Mouse (Mus musculus): Measurements from ENCODE around the gene Rfx1. TPM values are rescaled to one million over a fixed set of nuclear protein-coding genes. Genes with fewer than 3 reads are reported as not detected.

Gene Rfx1
- 9.8 and 10.0 TPM in 2 replicates for polyA plus RNA-seq (2015; fragmentation: Nextera tagmentation; extraction: Ambion mirVana)

GRCm38 (mm10) chr8:84066291-84066930 is at the start of gene Rfx1:
Gene Rfx1 (plus strand): TSS chr8:84066834.
- H3K9me3 ChIP-seq = no peaks in the 10 kb centered on the region
- H3K4me3 ChIP-seq (replicated peaks) = peak within 1 kb of the TSS; percentile 85
- peaks cover 38% of the 10 kb centered on the region for H3K4me1 ChIP-seq (replicated peaks)
- peak within 1 kb of the TSS; percentile 84 for H3K9ac ChIP-seq (replicated peaks)
- H3K27me3 ChIP-seq = no peaks in the 10 kb centered on the region
- peak within 1 kb of the TSS; percentile 84 for H3K4me2 ChIP-seq (replicated peaks)
- H3K36me3 ChIP-seq = no peaks in the 10 kb centered on the region
- peak; percentile 98 for ATAC-seq
- under 1% methylated on average over 51 of the region's 51 CpGs for WGBS
- peak within 1 kb of the TSS; percentile 96 for H3K27ac ChIP-seq

- no peaks in the 10 kb centered on the region for H3K9me3 ChIP-seq
- no peak overlapping the region for H3K4me3 ChIP-seq (replicated peaks)
- WGBS = 88% methylated on average over 9 of the region's 9 CpGs
- H3K36me3 ChIP-seq = no peaks in the 10 kb centered on the region
- H3K27ac ChIP-seq = no peak overlapping the region
- H3K4me2 ChIP-seq (replicated peaks) = no peak overlapping the region
- 0 out of 2 replicates have a peak, but pooled peaks cover 6% of the 10 kb centered on the region for H3K4me1 ChIP-seq (replicated peaks)
- H3K9ac ChIP-seq (replicated peaks) = no peak overlapping the region
- ATAC-seq = no peak
- H3K27me3 ChIP-seq = peaks cover 34% of the 10 kb centered on the region
These were observed 46.9 kb upstream of the Rfx1 start for GRCm38 (mm10) chr8:84019738-84020137.

GRCm38 (mm10) chr8:84021096-84021495 is 45.5 kb upstream of the Rfx1 start, which contains the start of gene Palm3:
Gene Palm3 (plus strand): TSS chr8:84021471.
- Histone ChIP-seq H3K4me3 (replicated peaks) (no peak within 1 kb of the TSS), H3K36me3 (no peaks in the 10 kb centered on the region), H3K9ac (replicated peaks) (no peak within 1 kb of the TSS), H3K27me3 (peaks cover 39% of the 10 kb centered on the region), H3K4me1 (replicated peaks) (peaks cover 13% of the 10 kb centered on the region), H3K27ac (no peak within 1 kb of the TSS), H3K4me2 (replicated peaks) (no peak within 1 kb of the TSS), H3K9me3 (no peaks in the 10 kb centered on the region)
- 5% methylated on average over 17 of the region's 18 CpGs for WGBS
- ATAC-seq = no peak

GRCm38 (mm10) chr8:84021569-84021968 is 45.1 kb upstream of the Rfx1 start:
- H3K4me2 ChIP-seq (replicated peaks) = no peak overlapping the region
- no peak overlapping the region for H3K9ac ChIP-seq (replicated peaks)
- no peaks in the 10 kb centered on the region for H3K9me3 ChIP-seq
- no peak overlapping the region for H3K27ac ChIP-seq
- WGBS = 35% methylated on average over 12 of the region's 12 CpGs
- H3K4me1 ChIP-seq (replicated peaks) = peaks cover 18% of the 10 kb centered on the region
- H3K36me3 ChIP-seq = no peaks in the 10 kb centered on the region
- ATAC-seq = no peak
- H3K27me3 ChIP-seq = peaks cover 44% of the 10 kb centered on the region
- no peak overlapping the region for H3K4me3 ChIP-seq (replicated peaks)

GRCm38 (mm10) chr8:84023085-84023484 is 43.5 kb upstream of the Rfx1 start:
- Histone ChIP-seq H3K4me1 (replicated peaks) (peaks cover 18% of the 10 kb centered on the region), H3K27ac (no peak overlapping the region), H3K4me2 (replicated peaks) (no peak overlapping the region), H3K36me3 (no peaks in the 10 kb centered on the region), H3K9me3 (no peaks in the 10 kb centered on the region), H3K4me3 (replicated peaks) (no peak overlapping the region), H3K27me3 (peaks cover 58% of the 10 kb centered on the region), H3K9ac (replicated peaks) (no peak overlapping the region)
- 61% methylated on average over 5 of the region's 5 CpGs for WGBS
- ATAC-seq = no peak

- 83% methylated on average over 1 of the region's 1 CpGs for WGBS
- ATAC-seq = no peak
- peaks cover 63% of the 10 kb centered on the region for H3K27me3 ChIP-seq
- no peaks in the 10 kb centered on the region for H3K36me3 ChIP-seq
- H3K9me3 ChIP-seq = no peaks in the 10 kb centered on the region
- H3K4me2 ChIP-seq (replicated peaks) = no peak overlapping the region
- H3K9ac ChIP-seq (replicated peaks) = no peak overlapping the region
- H3K4me1 ChIP-seq (replicated peaks) = peaks cover 18% of the 10 kb centered on the region
- H3K27ac ChIP-seq = no peak overlapping the region
- no peak overlapping the region for H3K4me3 ChIP-seq (replicated peaks)
These were observed 43.0 kb upstream of the Rfx1 start for GRCm38 (mm10) chr8:84023631-84024030.

GRCm38 (mm10) chr8:84024171-84024570 is 42.5 kb upstream of the Rfx1 start:
- Histone ChIP-seq H3K27ac (no peak overlapping the region), H3K36me3 (no peaks in the 10 kb centered on the region), H3K4me1 (replicated peaks) (peaks cover 18% of the 10 kb centered on the region), H3K27me3 (peaks cover 64% of the 10 kb centered on the region), H3K4me3 (replicated peaks) (no peak overlapping the region), H3K9ac (replicated peaks) (no peak overlapping the region), H3K9me3 (no peaks in the 10 kb centered on the region), H3K4me2 (replicated peaks) (no peak overlapping the region)
- ATAC-seq = no peak
- 16% methylated on average over 10 of the region's 10 CpGs for WGBS

GRCm38 (mm10) chr8:84025863-84026262 is 40.8 kb upstream of the Rfx1 start:
- ATAC-seq = peak; percentile 81
- Histone ChIP-seq H3K36me3 (no peaks in the 10 kb centered on the region), H3K27me3 (peaks cover 57% of the 10 kb centered on the region), H3K4me1 (replicated peaks) (peaks cover 18% of the 10 kb centered on the region), H3K4me2 (replicated peaks) (peak overlapping the region; percentile 89), H3K9ac (replicated peaks) (peak overlapping the region; percentile 65), H3K9me3 (no peaks in the 10 kb centered on the region), H3K27ac (no peak overlapping the region), H3K4me3 (replicated peaks) (peak overlapping the region; percentile 50)
- under 1% methylated on average over 41 of the region's 41 CpGs for WGBS

- Histone ChIP-seq H3K27me3 (peaks cover 48% of the 10 kb centered on the region), H3K4me2 (replicated peaks) (no peak overlapping the region), H3K9me3 (no peaks in the 10 kb centered on the region), H3K9ac (replicated peaks) (no peak overlapping the region), H3K4me3 (replicated peaks) (no peak overlapping the region), H3K4me1 (replicated peaks) (peaks cover 12% of the 10 kb centered on the region), H3K36me3 (no peaks in the 10 kb centered on the region), H3K27ac (no peak overlapping the region)
- 9% methylated on average over 10 of the region's 10 CpGs for WGBS
- ATAC-seq = no peak
These were observed 39.2 kb upstream of the Rfx1 start for GRCm38 (mm10) chr8:84027449-84027848.

GRCm38 (mm10) chr8:84029272-84029671 is 37.4 kb upstream of the Rfx1 start:
- no peak overlapping the region for H3K27ac ChIP-seq
- H3K36me3 ChIP-seq = no peaks in the 10 kb centered on the region
- H3K4me3 ChIP-seq (replicated peaks) = no peak overlapping the region
- no peaks in the 10 kb centered on the region for H3K9me3 ChIP-seq
- no peak for ATAC-seq
- WGBS = 90% methylated on average over 5 of the region's 5 CpGs
- peaks cover 12% of the 10 kb centered on the region for H3K4me1 ChIP-seq (replicated peaks)
- H3K9ac ChIP-seq (replicated peaks) = no peak overlapping the region
- peaks cover 38% of the 10 kb centered on the region for H3K27me3 ChIP-seq
- H3K4me2 ChIP-seq (replicated peaks) = no peak overlapping the region

- no peak overlapping the region for H3K9ac ChIP-seq (replicated peaks)
- no peak overlapping the region for H3K4me3 ChIP-seq (replicated peaks)
- no peaks in the 10 kb centered on the region for H3K4me1 ChIP-seq (replicated peaks)
- no peaks in the 10 kb centered on the region for H3K9me3 ChIP-seq
- no peaks in the 10 kb centered on the region for H3K36me3 ChIP-seq
- WGBS = 76% methylated on average over 4 of the region's 4 CpGs
- H3K27me3 ChIP-seq = peaks cover 18% of the 10 kb centered on the region
- H3K27ac ChIP-seq = no peak overlapping the region
- no peak overlapping the region for H3K4me2 ChIP-seq (replicated peaks)
- no peak for ATAC-seq
These were observed 33.9 kb upstream of the Rfx1 start for GRCm38 (mm10) chr8:84032777-84033176.

- no peak for ATAC-seq
- 85% methylated on average over 5 of the region's 5 CpGs for WGBS
- Histone ChIP-seq H3K27me3 (peaks cover 46% of the 10 kb centered on the region), H3K4me1 (replicated peaks) (peaks cover 11% of the 10 kb centered on the region), H3K36me3 (no peaks in the 10 kb centered on the region), H3K27ac (no peak overlapping the region), H3K4me2 (replicated peaks) (no peak overlapping the region), H3K9me3 (no peaks in the 10 kb centered on the region), H3K9ac (replicated peaks) (no peak overlapping the region), H3K4me3 (replicated peaks) (no peak overlapping the region)
These were observed 28.6 kb upstream of the Rfx1 start for GRCm38 (mm10) chr8:84038015-84038414.

- peaks cover 57% of the 10 kb centered on the region for H3K27me3 ChIP-seq
- peak; percentile 31 for ATAC-seq
- 12% methylated on average over 5 of the region's 5 CpGs for WGBS
These were observed 27.6 kb upstream of the Rfx1 start for GRCm38 (mm10) chr8:84039050-84039449.

More at GRCm38 (mm10) chr8:84039050-84039449, 27.6 kb upstream of the Rfx1 start:
- Histone ChIP-seq H3K9me3 (no peaks in the 10 kb centered on the region), H3K4me1 (replicated peaks) (peaks cover 11% of the 10 kb centered on the region), H3K4me3 (replicated peaks) (no peak overlapping the region), H3K27ac (no peak overlapping the region), H3K9ac (replicated peaks) (no peak overlapping the region), H3K36me3 (no peaks in the 10 kb centered on the region), H3K4me2 (replicated peaks) (no peak overlapping the region)

Data from midbrain, embryonic 13.5 days (tissue).